Mouse (Mus musculus) heart, embryonic 16.5 days (tissue): Measurements from ENCODE around the gene Tmem233. TPM values are rescaled to one million over a fixed set of nuclear protein-coding genes. Genes with fewer than 3 reads are reported as not detected.

Experiments
- ATAC-seq: fragments of 200-750 bp; cut with Nextera tagmentation; replicated peaks from 2 replicates; pipeline ENCODE4 v1.8.0; 2017; ENCODE audit warnings: moderate number of reproducible peaks; ENCODE audit not compliant: insufficient read depth, low FRiP score; ENCODE audit errors: extremely low read depth
- H3K27ac ChIP-seq: fragments of 300-500 bp; sonication (generic); 2 replicates; pipeline ENCODE4 v1.5.1; 2014; ENCODE audit warnings: mild to moderate bottlenecking, low read length, control low read depth, moderate library complexity
- H3K27me3 ChIP-seq: fragments of 300-500 bp; sonication (generic); 2 replicates; pipeline ENCODE4 v1.6.1; 2014; ENCODE audit warnings: low read length, mixed read lengths; ENCODE audit not compliant: control insufficient read depth, insufficient read depth
- H3K36me3 ChIP-seq: fragments of 300-500 bp; sonication (generic); 2 replicates; pipeline ENCODE4 v1.6.1; 2014; ENCODE audit not compliant: control insufficient read depth, insufficient read depth
- H3K4me1 ChIP-seq: fragments of 300-500 bp; sonication (generic); 2 replicates; pipeline ENCODE4 v1.6.1; 2014; ENCODE audit warnings: low read length, mixed read lengths; ENCODE audit not compliant: control insufficient read depth, insufficient read depth
- H3K4me2 ChIP-seq: fragments of 300-500 bp; sonication (generic); 2 replicates; pipeline ENCODE4 v1.6.1; 2014; ENCODE audit warnings: low read depth, mild to moderate bottlenecking, control low read depth, low read length
- H3K4me3 ChIP-seq: fragments of 300-500 bp; sonication (generic); 2 replicates; pipeline ENCODE4 v1.5.1; 2014; ENCODE audit warnings: mild to moderate bottlenecking, control low read depth, low read length
- H3K9ac ChIP-seq: fragments of 300-500 bp; sonication (generic); 2 replicates; pipeline ENCODE4 v1.6.1; 2014; ENCODE audit warnings: low read length, control low read depth
- H3K9me3 ChIP-seq: fragments of 300-500 bp; sonication (generic); replicated peaks from 2 replicates; pipeline ENCODE4 v1.6.1; 2016; ENCODE audit warnings: low read length; ENCODE audit not compliant: control insufficient read depth
- WGBS: fragments of 180-500 bp; shearing (Covaris S2); extraction: QIAGEN DNeasy Blood & Tissue Kit; methylation state at CpG from one replicate; pipeline ENCODE4 v1.1.7; 2014; 5-methylcytosine and 5-hydroxymethylcytosine counted together
- polyA plus RNA-seq: library from polyadenylated mRNA; unstranded; fragments of >200 nt; fragmentation: Nextera tagmentation; extraction: Ambion mirVana; gene quantifications from 2 replicates; pipeline ENCODE4 v1.2.1, GENCODE M21; 2015

Gene Tmem233
- polyA plus RNA-seq, 1 experiment from 2014 or later: not detected

GRCm38 (mm10) chr5:116023821-116024284 is 59.2 kb downstream of the Tmem233 start:
- peak overlapping the region; percentile 86 for H3K27ac ChIP-seq
- peak overlapping the region; percentile 94 for H3K4me3 ChIP-seq
- H3K27me3 ChIP-seq: no peaks in the 10 kb centered on the region
- peaks cover 22% of the 10 kb centered on the region for H3K36me3 ChIP-seq
- peak overlapping the region; percentile 91 for H3K9ac ChIP-seq
- peak; percentile 24 for ATAC-seq
- no peaks in the 10 kb centered on the region for H3K9me3 ChIP-seq
- WGBS: 0% methylated on average over 28 of the region's 28 CpGs
- peaks cover 28% of the 10 kb centered on the region for H3K4me1 ChIP-seq
- peak overlapping the region; percentile 94 for H3K4me2 ChIP-seq

- Histone ChIP-seq H3K27ac (peak overlapping the region; percentile 86), H3K4me2 (peak overlapping the region; percentile 94), H3K27me3 (no peaks in the 10 kb centered on the region), H3K9me3 (no peaks in the 10 kb centered on the region), H3K9ac (peak overlapping the region; percentile 91), H3K36me3 (peaks cover 22% of the 10 kb centered on the region), H3K4me1 (peaks cover 33% of the 10 kb centered on the region), H3K4me3 (peak overlapping the region; percentile 94)
- ATAC-seq: no peak
- WGBS: 24% methylated on average over 8 of the region's 8 CpGs
Observed at GRCm38 (mm10) chr5:116023251-116023661, 59.8 kb downstream of the Tmem233 start.

GRCm38 (mm10) chr5:116022658-116023200 is 60.3 kb downstream of the Tmem233 start:
- Histone ChIP-seq H3K9ac (peak overlapping the region; percentile 91), H3K27ac (no peak overlapping the region; the same call in 1 of the 2 replicates), H3K9me3 (no peaks in the 10 kb centered on the region), H3K27me3 (no peaks in the 10 kb centered on the region), H3K4me3 (peak overlapping the region; percentile 94), H3K36me3 (peaks cover 24% of the 10 kb centered on the region), H3K4me2 (peak overlapping the region; percentile 94), H3K4me1 (peaks cover 34% of the 10 kb centered on the region)
- ATAC-seq: no peak
- WGBS: 76% methylated on average over 7 of the region's 7 CpGs

- WGBS: 84% methylated on average over 12 of the region's 12 CpGs
- H3K4me3 ChIP-seq: no peak overlapping the region; the same call in 1 of the 2 replicates
Observed at GRCm38 (mm10) chr5:116022131-116022530, 60.9 kb downstream of the Tmem233 start.

GRCm38 (mm10) chr5:116021552-116021951 is 61.5 kb downstream of the Tmem233 start:
- ATAC-seq: no peak
- Histone ChIP-seq H3K9ac (no peak overlapping the region), H3K4me3 (no peak overlapping the region), H3K4me2 (no peak overlapping the region), H3K27me3 (no peaks in the 10 kb centered on the region), H3K9me3 (no peaks in the 10 kb centered on the region), H3K4me1 (peaks cover 34% of the 10 kb centered on the region), H3K36me3 (peaks cover 36% of the 10 kb centered on the region), H3K27ac (no peak overlapping the region)
- WGBS: 70% methylated on average over 14 of the region's 14 CpGs

More at GRCm38 (mm10) chr5:116022131-116022530, 60.9 kb downstream of the Tmem233 start:
- no peak for ATAC-seq
- Histone ChIP-seq H3K27ac (no peak overlapping the region), H3K4me2 (no peak overlapping the region), H3K4me1 (peaks cover 34% of the 10 kb centered on the region), H3K9ac (no peak overlapping the region), H3K9me3 (no peaks in the 10 kb centered on the region), H3K27me3 (no peaks in the 10 kb centered on the region), H3K36me3 (peaks cover 30% of the 10 kb centered on the region)

- 22% methylated on average over 11 of the region's 11 CpGs for WGBS
- Histone ChIP-seq H3K27ac (peak overlapping the region; percentile 72), H3K36me3 (peaks cover 56% of the 10 kb centered on the region), H3K27me3 (no peaks in the 10 kb centered on the region), H3K4me1 (peaks cover 34% of the 10 kb centered on the region), H3K9me3 (no peaks in the 10 kb centered on the region), H3K4me3 (no peak overlapping the region), H3K4me2 (no peak overlapping the region), H3K9ac (no peak overlapping the region)
- ATAC-seq: peak; percentile 24
Observed at GRCm38 (mm10) chr5:116019371-116019770, 63.7 kb downstream of the Tmem233 start.

GRCm38 (mm10) chr5:116018784-116019183 is 64.3 kb downstream of the Tmem233 start:
- peaks cover 34% of the 10 kb centered on the region for H3K4me1 ChIP-seq
- H3K4me3 ChIP-seq: no peak overlapping the region
- no peak overlapping the region for H3K4me2 ChIP-seq
- no peaks in the 10 kb centered on the region for H3K27me3 ChIP-seq
- H3K9ac ChIP-seq: no peak overlapping the region
- peaks cover 62% of the 10 kb centered on the region for H3K36me3 ChIP-seq
- whole genome bisulfite sequencing: 40% methylated on average over 6 of the region's 6 CpGs
- H3K27ac ChIP-seq: peak overlapping the region; percentile 72
- ATAC-seq: no peak
- no peaks in the 10 kb centered on the region for H3K9me3 ChIP-seq

- no peak overlapping the region for H3K4me2 ChIP-seq
Observed at GRCm38 (mm10) chr5:116018196-116018595, 64.8 kb downstream of the Tmem233 start.

GRCm38 (mm10) chr5:116017391-116017790 is 65.7 kb downstream of the Tmem233 start:
- no peak overlapping the region for H3K4me2 ChIP-seq
- ATAC-seq: no peak
- no peak overlapping the region for H3K4me3 ChIP-seq
- 92% methylated on average over 8 of the region's 8 CpGs for WGBS
- H3K27me3 ChIP-seq: no peaks in the 10 kb centered on the region
- H3K9me3 ChIP-seq: no peaks in the 10 kb centered on the region
- peaks cover 21% of the 10 kb centered on the region for H3K4me1 ChIP-seq
- peaks cover 73% of the 10 kb centered on the region for H3K36me3 ChIP-seq
- H3K27ac ChIP-seq: no peak overlapping the region
- no peak overlapping the region for H3K9ac ChIP-seq

More at GRCm38 (mm10) chr5:116018196-116018595, 64.8 kb downstream of the Tmem233 start:
- peaks cover 28% of the 10 kb centered on the region for H3K4me1 ChIP-seq
- no peak overlapping the region for H3K9ac ChIP-seq
- H3K27ac ChIP-seq: no peak overlapping the region; the same call in none of the 2 replicates
- 86% methylated on average over 9 of the region's 9 CpGs for WGBS
- H3K4me3 ChIP-seq: no peak overlapping the region
- peaks cover 68% of the 10 kb centered on the region for H3K36me3 ChIP-seq
- H3K9me3 ChIP-seq: no peaks in the 10 kb centered on the region
- no peak for ATAC-seq
- H3K27me3 ChIP-seq: no peaks in the 10 kb centered on the region
